8 mouse cellular contexts compared by ENCODE assay signal in the genomic region with DNA sequence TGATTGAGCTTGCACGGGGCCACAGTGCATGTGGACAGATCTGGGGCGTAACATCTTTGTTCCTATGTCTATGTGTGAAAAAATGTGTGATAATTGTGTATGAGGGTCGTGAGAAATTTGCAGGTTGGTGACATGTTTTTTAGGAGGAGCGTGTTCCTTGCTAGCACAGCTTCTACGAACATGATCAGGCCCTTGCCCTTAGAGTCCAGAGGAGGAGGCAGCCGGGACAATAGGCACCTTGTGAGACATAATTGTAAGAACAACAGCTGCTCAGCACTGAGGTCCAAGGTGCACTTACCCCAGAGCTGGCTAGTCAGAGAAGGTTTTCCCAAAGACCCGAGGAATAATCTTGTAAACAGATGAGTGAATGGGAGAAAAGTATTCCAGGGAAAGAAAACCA. TPM values are rescaled to one million over a fixed set of nuclear protein-coding genes. Genes with fewer than 3 reads are reported as not detected.
DNase-seq lines count a peak whose midpoint lies in the region; ATAC-seq and TF ChIP-seq lines count a peak whose summit lies in the region.

No protein-coding gene starts in this region.

- H3K4me3 ChIP-seq in lung, embryonic 15.5 days: peak overlapping the region; percentile 83
- H3K4me3 ChIP-seq in hindbrain, embryonic 12.5 days: peak overlapping the region; percentile 84; the same call in 1 of the 2 replicates
- H3K4me3 ChIP-seq in limb, embryonic 10.5 days: peak overlapping the region; percentile 90; the same call in 1 of the 2 replicates
- H3K4me3 ChIP-seq in small intestine, adult 2 months (ENCODE audit: low read depth, low read length): no peak overlapping the region

- DNase-seq in lung, postnatal 36 days: no peak
- DNase-seq in limb, embryonic 10.5 days (ENCODE audit: low spot score): peak; percentile 30
- no peak for DNase-seq in right cerebral cortex, adult 18-20 months
- DNase-seq in ovary, postnatal 14 days (ENCODE audit: low spot score): no peak
- no peak for DNase-seq in layer of hippocampus, postnatal 25 days (ENCODE audit: extremely low spot score in 1 of 2, low spot score in 1 of 2)

- peak overlapping the region; percentile 76 for H3K4me2 ChIP-seq in lung, embryonic 15.5 days
- peak overlapping the region; percentile 83 for H3K4me2 ChIP-seq in hindbrain, embryonic 12.5 days (replicated peaks)

- TF ChIP-seq POLR2A in small intestine, adult 2 months (IDR thresholded peaks at IDR 0.05; ENCODE audit: low read depth, low read length): no peak

- WGBS in lung, embryonic 15.5 days: 41% methylated on average over 7 of the region's 7 CpGs
- WGBS in hindbrain, embryonic 12.5 days: 42% methylated on average over 7 of the region's 7 CpGs
- WGBS in limb, embryonic 10.5 days: 53% methylated on average over 7 of the region's 7 CpGs
- WGBS in small intestine, adult 2 months: 29% methylated on average over 7 of the region's 7 CpGs

- H3K9me3 ChIP-seq in lung, embryonic 15.5 days: no peaks in the 10 kb centered on the region
- no peaks in the 10 kb centered on the region for H3K9me3 ChIP-seq in hindbrain, embryonic 12.5 days (replicated peaks)
- no peaks in the 10 kb centered on the region for H3K9me3 ChIP-seq in limb, embryonic 10.5 days (replicated peaks)

- no peak for ATAC-seq in lung, embryonic 15.5 days (ENCODE audit: borderline replicate concordance, extremely low read depth, low FRiP score, low TSS enrichment)
- 0 out of 2 replicates have a peak, but pooled peaks have one; percentile 10 for ATAC-seq in hindbrain, embryonic 12.5 days (ENCODE audit: low FRiP score)

- no peaks in the 10 kb centered on the region for H3K36me3 ChIP-seq in lung, embryonic 15.5 days
- H3K36me3 ChIP-seq in hindbrain, embryonic 12.5 days: no peaks in the 10 kb centered on the region
- no peaks in the 10 kb centered on the region for H3K36me3 ChIP-seq in limb, embryonic 10.5 days
- H3K36me3 ChIP-seq in small intestine, adult 2 months (ENCODE audit: control insufficient read depth, insufficient read depth, low read length): no peaks in the 10 kb centered on the region

- H3K4me1 ChIP-seq in lung, embryonic 15.5 days: peaks cover 14% of the 10 kb centered on the region
- peaks cover 15% of the 10 kb centered on the region for H3K4me1 ChIP-seq in hindbrain, embryonic 12.5 days
- H3K4me1 ChIP-seq in limb, embryonic 10.5 days: peaks cover 22% of the 10 kb centered on the region
- peaks cover 17% of the 10 kb centered on the region; the same call in 1 of the 2 replicates for H3K4me1 ChIP-seq in small intestine, adult 2 months (ENCODE audit: control insufficient read depth, insufficient read depth, insufficient read length, low read length)

- no peaks in the 10 kb centered on the region; the same call in 1 of the 2 replicates for H3K27me3 ChIP-seq in lung, embryonic 15.5 days
- H3K27me3 ChIP-seq in hindbrain, embryonic 12.5 days: no peaks in the 10 kb centered on the region
- H3K27me3 ChIP-seq in limb, embryonic 10.5 days (ENCODE audit: low read depth, poor library complexity, severe bottlenecking): 0 out of 2 replicates have a peak, but pooled peaks cover 8% of the 10 kb centered on the region
- H3K27me3 ChIP-seq in small intestine, adult 2 months (ENCODE audit: control insufficient read depth, insufficient read depth, low read length): no peaks in the 10 kb centered on the region

- no peak overlapping the region for H3K27ac ChIP-seq in lung, embryonic 15.5 days
- no peak overlapping the region for H3K27ac ChIP-seq in hindbrain, embryonic 12.5 days
- H3K27ac ChIP-seq in limb, embryonic 10.5 days: no peak overlapping the region
- peak overlapping the region; percentile 59; the same call in 1 of the 2 replicates for H3K27ac ChIP-seq in small intestine, adult 2 months (ENCODE audit: insufficient read depth, low read depth, low read length)

- TF ChIP-seq CTCF in small intestine, adult 2 months (IDR thresholded peaks at IDR 0.05; ENCODE audit: extremely low read depth, insufficient read length, insufficient replicate concordance, low read depth, low read length): no peak

- no peak overlapping the region; the same call in 1 of the 2 replicates for H3K9ac ChIP-seq in lung, embryonic 15.5 days
- H3K9ac ChIP-seq in hindbrain, embryonic 12.5 days: no peak overlapping the region

RNA-seq across cellular contexts. Expression of a gene that starts 0.6 kb away (rescaled TPM):
- 40.7 and 43.3 TPM in 2 replicates for polyA plus RNA-seq in lung, embryonic 15.5 days (2015; fragmentation: Nextera tagmentation; extraction: Ambion mirVana)
- polyA plus RNA-seq in hindbrain, embryonic 12.5 days (2016; fragmentation: Nextera tagmentation; extraction: Ambion mirVana): 19.4 and 21.7 TPM in 2 replicates
- polyA plus RNA-seq in limb, embryonic 10.5 days (2016; fragmentation: Nextera tagmentation; extraction: Ambion mirVana): 22.3 and 26.2 TPM in 2 replicates
- 16.0 and 21.3 TPM in 2 replicates for polyA plus RNA-seq in small intestine, adult 2 months (2012; rRNA removed)
- 10 to 100 TPM; 34.6 to 36.9 TPM for total RNA-seq in layer of hippocampus, postnatal 25 days (2021)
